Mouse (Mus musculus): Measurements from ENCODE around the gene Unc5b. TPM values are rescaled to one million over a fixed set of nuclear protein-coding genes. Genes with fewer than 3 reads are reported as not detected.
"Not testable (repeated sequence)": the region's sequence is repeated elsewhere in the genome, so short reads cannot be mapped to it uniquely, and the experiment has no call there.

Unc5b gene
- polyA plus RNA-seq, 1 experiment from 2014 or later: 2.8 TPM

GRCm38 (mm10) chr10:60760377-60760776 lies 71.0 kb downstream of the Unc5b start:
- Histone ChIP-seq H3K4me2 (replicated peaks) (no peak overlapping the region), H3K9ac (replicated peaks) (no peak overlapping the region), H3K9me3 (no peaks in the 10 kb centered on the region), H3K4me3 (no peak overlapping the region), H3K27me3 (no peaks in the 10 kb centered on the region), H3K36me3 (no peaks in the 10 kb centered on the region), H3K4me1 (no peaks in the 10 kb centered on the region), H3K27ac (replicated peaks) (no peak overlapping the region)
- 5% methylated on average over 14 of the region's 14 CpGs for WGBS
- ATAC-seq (replicated peaks): peak; percentile 86

- WGBS: 5% methylated on average over 7 of the region's 7 CpGs
- H3K4me1 ChIP-seq: peaks cover 7% of the 10 kb centered on the region
- no peaks in the 10 kb centered on the region for H3K36me3 ChIP-seq
- no peaks in the 10 kb centered on the region for H3K27me3 ChIP-seq
- no peak overlapping the region for H3K9ac ChIP-seq (replicated peaks)
- H3K4me3 ChIP-seq: no peak overlapping the region
- H3K4me2 ChIP-seq (replicated peaks): no peak overlapping the region
- no peak for ATAC-seq (replicated peaks)
- H3K9me3 ChIP-seq: no peaks in the 10 kb centered on the region
- H3K27ac ChIP-seq (replicated peaks): no peak overlapping the region
These were observed 74.4 kb downstream of the Unc5b start for GRCm38 (mm10) chr10:60756992-60757391.

- Histone ChIP-seq H3K4me1 (peaks cover 15% of the 10 kb centered on the region), H3K9ac (replicated peaks) (no peak overlapping the region), H3K4me3 (no peak overlapping the region), H3K27me3 (no peaks in the 10 kb centered on the region), H3K4me2 (replicated peaks) (no peak overlapping the region), H3K27ac (replicated peaks) (no peak overlapping the region), H3K9me3 (no peaks in the 10 kb centered on the region), H3K36me3 (no peaks in the 10 kb centered on the region)
- no peak for ATAC-seq (replicated peaks)
These were observed 75.2 kb downstream of the Unc5b start for GRCm38 (mm10) chr10:60756146-60756545.

- no peaks in the 10 kb centered on the region for H3K36me3 ChIP-seq
- no peaks in the 10 kb centered on the region for H3K27me3 ChIP-seq
- no peaks in the 10 kb centered on the region for H3K9me3 ChIP-seq
- WGBS: 73% methylated on average over 8 of the region's 8 CpGs
- no peak overlapping the region for H3K9ac ChIP-seq (replicated peaks)
- no peak overlapping the region for H3K4me2 ChIP-seq (replicated peaks)
- peaks cover 15% of the 10 kb centered on the region for H3K4me1 ChIP-seq
- H3K27ac ChIP-seq (replicated peaks): no peak overlapping the region
- ATAC-seq (replicated peaks): no peak
- H3K4me3 ChIP-seq: no peak overlapping the region
These were observed 77.4 kb downstream of the Unc5b start for GRCm38 (mm10) chr10:60753941-60754340.

GRCm38 (mm10) chr10:60753261-60753660 lies 78.1 kb downstream of the Unc5b start:
- WGBS: 78% methylated on average over 9 of the region's 9 CpGs
- no peaks in the 10 kb centered on the region for H3K9me3 ChIP-seq
- peak; percentile 1; the same call in 1 of the 2 replicates for ATAC-seq (replicated peaks)

GRCm38 (mm10) chr10:60752040-60753020 lies 79.1 kb downstream of the Unc5b start, which contains the start of gene Slc29a3:
Gene Slc29a3 (minus strand): TSS chr10:60752794.
- peaks cover 26% of the 10 kb centered on the region for H3K4me1 ChIP-seq
- peak; percentile 92 for ATAC-seq (replicated peaks)
- H3K9ac ChIP-seq (replicated peaks): peak within 1 kb of the TSS; percentile 63
- no peaks in the 10 kb centered on the region for H3K27me3 ChIP-seq
- H3K9me3 ChIP-seq: no peaks in the 10 kb centered on the region
- peak within 1 kb of the TSS; percentile 58 for H3K4me3 ChIP-seq
- H3K4me2 ChIP-seq (replicated peaks): peak within 1 kb of the TSS; percentile 78
- H3K27ac ChIP-seq (replicated peaks): peak within 1 kb of the TSS; percentile 47
- H3K36me3 ChIP-seq: no peaks in the 10 kb centered on the region
- 7% methylated on average over 41 of the region's 41 CpGs for WGBS

More at GRCm38 (mm10) chr10:60753261-60753660, 78.1 kb downstream of the Unc5b start:
- Histone ChIP-seq H3K36me3 (no peaks in the 10 kb centered on the region), H3K27me3 (no peaks in the 10 kb centered on the region), H3K4me2 (replicated peaks) (no peak overlapping the region; the same call in 1 of the 2 replicates), H3K4me3 (no peak overlapping the region), H3K9ac (replicated peaks) (no peak overlapping the region), H3K4me1 (peaks cover 19% of the 10 kb centered on the region), H3K27ac (replicated peaks) (no peak overlapping the region)

GRCm38 (mm10) chr10:60747667-60748212 lies 83.6 kb downstream of the Unc5b start:
- no peak for ATAC-seq (replicated peaks)
- Histone ChIP-seq H3K9ac (replicated peaks) (no peak overlapping the region; the same call in 1 of the 2 replicates), H3K27me3 (no peaks in the 10 kb centered on the region), H3K27ac (replicated peaks) (0 out of 2 replicates have a peak overlapping the region, but pooled peaks have one; percentile 17), H3K4me1 (peaks cover 26% of the 10 kb centered on the region), H3K9me3 (no peaks in the 10 kb centered on the region), H3K4me2 (replicated peaks) (no peak overlapping the region), H3K36me3 (no peaks in the 10 kb centered on the region), H3K4me3 (no peak overlapping the region)
- WGBS: 91% methylated on average over 6 of the region's 6 CpGs

GRCm38 (mm10) chr10:60746512-60746911 lies 84.9 kb downstream of the Unc5b start:
- Histone ChIP-seq H3K27me3 (no peaks in the 10 kb centered on the region), H3K4me1 (peaks cover 18% of the 10 kb centered on the region), H3K27ac (replicated peaks) (no peak overlapping the region), H3K4me2 (replicated peaks) (no peak overlapping the region), H3K4me3 (no peak overlapping the region), H3K9ac (replicated peaks) (no peak overlapping the region), H3K9me3 (no peaks in the 10 kb centered on the region), H3K36me3 (no peaks in the 10 kb centered on the region)
- WGBS: 90% methylated on average over 2 of the region's 2 CpGs
- no peak for ATAC-seq (replicated peaks)

- no peak overlapping the region for H3K27ac ChIP-seq (replicated peaks)
- no peak overlapping the region for H3K4me3 ChIP-seq
- H3K27me3 ChIP-seq: no peaks in the 10 kb centered on the region
- peaks cover 15% of the 10 kb centered on the region for H3K4me1 ChIP-seq
- H3K9me3 ChIP-seq: no peaks in the 10 kb centered on the region
- no peak for ATAC-seq (replicated peaks)
- no peaks in the 10 kb centered on the region for H3K36me3 ChIP-seq
- no peak overlapping the region for H3K9ac ChIP-seq (replicated peaks)
- WGBS: 94% methylated on average over 14 of the region's 14 CpGs
- H3K4me2 ChIP-seq (replicated peaks): no peak overlapping the region
These were observed 86.7 kb downstream of the Unc5b start for GRCm38 (mm10) chr10:60744543-60745290.

GRCm38 (mm10) chr10:60743681-60744080 lies 87.7 kb downstream of the Unc5b start:
- Histone ChIP-seq H3K27me3 (no peaks in the 10 kb centered on the region), H3K9me3 (no peaks in the 10 kb centered on the region), H3K4me3 (no peak overlapping the region), H3K4me1 (peaks cover 15% of the 10 kb centered on the region), H3K27ac (replicated peaks) (no peak overlapping the region), H3K4me2 (replicated peaks) (no peak overlapping the region), H3K9ac (replicated peaks) (no peak overlapping the region), H3K36me3 (no peaks in the 10 kb centered on the region)
- 64% methylated on average over 9 of the region's 9 CpGs for WGBS
- no peak for ATAC-seq (replicated peaks)

- Histone ChIP-seq H3K9me3 (no peaks in the 10 kb centered on the region), H3K4me1 (peaks cover 9% of the 10 kb centered on the region; the same call in 1 of the 2 replicates), H3K9ac (replicated peaks) (no peak overlapping the region), H3K36me3 (no peaks in the 10 kb centered on the region), H3K4me2 (replicated peaks) (no peak overlapping the region), H3K27me3 (no peaks in the 10 kb centered on the region), H3K27ac (replicated peaks) (no peak overlapping the region), H3K4me3 (no peak overlapping the region)
- ATAC-seq (replicated peaks): no peak
- WGBS: 82% methylated on average over 6 of the region's 6 CpGs
These were observed 88.4 kb downstream of the Unc5b start for GRCm38 (mm10) chr10:60742942-60743341.

GRCm38 (mm10) chr10:60742296-60742695 lies 89.1 kb downstream of the Unc5b start:
- 77% methylated on average over 1 of the region's 1 CpGs for WGBS

More at GRCm38 (mm10) chr10:60742296-60742695, 89.1 kb downstream of the Unc5b start:
- H3K4me1 ChIP-seq; H3K36me3 ChIP-seq; H3K27ac ChIP-seq (replicated peaks); H3K27me3 ChIP-seq; H3K4me3 ChIP-seq; H3K9me3 ChIP-seq; H3K9ac ChIP-seq (replicated peaks); H3K4me2 ChIP-seq (replicated peaks); ATAC-seq (replicated peaks): not testable (repeated sequence)
